Mouse (Mus musculus): ENCODE data around the gene Alg2. TPM values are rescaled to one million over a fixed set of nuclear protein-coding genes. Genes with fewer than 3 reads are reported as not detected.

Alg2 gene
- polyA plus RNA-seq, 1 experiment from 2014 or later = 29.3 TPM

- DNase-seq (ENCODE audit: low spot score) = no peak
Observed at GRCm38 (mm10) chr4:47467196-47467595, 6.9 kb downstream of the Alg2 start.

DNA sequence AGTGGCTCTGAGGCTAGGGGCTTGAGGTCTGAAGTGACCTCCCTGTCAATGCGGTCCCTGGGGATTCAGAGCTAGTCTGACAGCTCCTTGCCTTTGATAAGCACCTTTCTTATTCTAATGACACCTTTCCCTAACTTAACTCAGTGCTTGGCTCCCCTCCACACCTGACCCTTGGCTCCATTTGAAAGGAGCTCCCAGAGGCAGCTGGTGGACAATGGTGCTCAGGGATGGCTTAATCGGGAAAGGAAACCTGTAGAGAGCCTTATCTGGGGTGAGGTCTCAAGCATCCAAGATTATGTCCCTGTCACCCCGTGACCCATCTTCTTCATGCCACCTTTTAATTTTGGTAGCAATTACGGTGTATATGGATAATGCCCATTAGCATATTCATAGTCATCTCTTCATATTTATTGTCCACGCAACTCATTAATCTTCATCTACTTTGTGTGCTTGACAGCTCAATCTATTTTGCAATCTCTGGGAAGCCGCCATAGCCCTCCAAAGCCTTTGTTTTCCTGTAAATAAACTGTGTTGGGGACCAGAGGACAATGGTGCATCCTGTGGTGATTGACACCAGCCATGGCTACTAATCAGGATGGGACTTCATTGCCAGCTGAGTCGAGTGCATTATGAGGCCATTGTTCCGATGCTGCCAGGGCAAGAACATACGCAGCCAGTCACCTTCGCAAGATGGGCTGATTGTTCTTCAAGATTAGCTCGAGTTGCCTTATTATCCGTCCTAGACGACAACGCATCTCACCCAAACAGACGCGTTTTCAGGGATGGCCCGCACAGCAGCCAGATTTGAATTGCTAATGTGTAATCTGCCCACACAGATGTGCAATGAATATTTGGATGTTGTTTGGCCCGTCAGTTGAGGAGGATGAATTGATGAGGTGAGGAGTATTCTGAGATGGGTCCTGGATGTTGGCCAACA is 24.3 kb downstream of the Alg2 start:
- DNase-seq (ENCODE audit: low spot score) = no peak

GRCm38 (mm10) chr4:47449116-47449515 is 25.0 kb downstream of the Alg2 start:
- DNase-seq (ENCODE audit: low spot score) = peak; percentile 33

- DNase-seq (ENCODE audit: low spot score) = no peak
Observed at GRCm38 (mm10) chr4:47448526-47448925, 25.6 kb downstream of the Alg2 start.

- no peak for DNase-seq (ENCODE audit: low spot score)
Observed at GRCm38 (mm10) chr4:47440951-47441350, 33.2 kb downstream of the Alg2 start.

GRCm38 (mm10) chr4:47438956-47439355 is 35.2 kb downstream of the Alg2 start:
- no peak for DNase-seq (ENCODE audit: low spot score)

- peak; percentile 86 for DNase-seq (ENCODE audit: low spot score)
Observed at GRCm38 (mm10) chr4:47437365-47438340, 36.5 kb downstream of the Alg2 start.

- DNase-seq (ENCODE audit: low spot score) = no peak
Observed at GRCm38 (mm10) chr4:47435566-47436360, 38.4 kb downstream of the Alg2 start.

GRCm38 (mm10) chr4:47435131-47435530 is 39.0 kb downstream of the Alg2 start:
- no peak for DNase-seq (ENCODE audit: low spot score)

GRCm38 (mm10) chr4:47432766-47433165 is 41.4 kb downstream of the Alg2 start:
- DNase-seq (ENCODE audit: low spot score) = no peak

DNA sequence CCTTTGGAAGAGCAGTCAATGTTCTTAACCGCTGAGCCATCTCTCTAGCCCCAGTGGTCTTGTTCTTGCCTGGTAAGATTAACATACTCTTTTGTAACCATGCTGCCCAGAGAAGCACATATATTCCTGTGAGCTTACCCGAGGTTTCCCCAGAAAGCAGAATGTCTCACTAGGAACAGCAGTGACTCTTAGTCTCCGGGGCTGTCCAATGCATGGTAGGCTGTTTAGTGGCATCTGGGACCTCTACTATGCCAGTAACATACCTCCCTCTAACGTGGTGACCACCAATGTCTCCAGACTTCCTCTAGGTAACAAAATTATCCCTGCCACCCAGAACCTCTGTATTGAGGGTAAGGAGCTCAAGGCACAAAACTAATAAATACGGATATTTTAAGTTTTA is 43.1 kb downstream of the Alg2 start:
- no peak for DNase-seq (ENCODE audit: low spot score)

DNA sequence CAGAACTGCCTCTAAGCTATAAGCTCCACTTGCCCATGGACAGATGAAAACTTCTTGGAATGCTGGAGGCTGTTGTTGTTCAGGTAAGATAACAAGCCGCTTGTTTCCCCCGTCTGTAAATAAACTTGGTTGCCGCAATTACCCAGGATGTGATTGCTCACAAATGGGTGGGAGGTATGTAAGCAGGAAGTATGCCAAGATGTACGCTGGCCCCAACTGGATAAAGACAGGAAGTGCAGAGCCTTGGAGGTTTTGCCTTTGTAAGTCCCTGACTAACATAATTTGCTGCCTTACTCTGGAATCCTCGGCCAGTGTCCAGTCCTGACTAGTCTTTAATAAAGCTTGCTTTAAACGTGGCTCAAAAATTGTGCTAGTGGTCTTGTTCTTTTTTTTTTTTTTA is 43.6 kb downstream of the Alg2 start:
- peak; percentile 29 for DNase-seq (ENCODE audit: low spot score)

- no peak for DNase-seq (ENCODE audit: low spot score)
Observed at GRCm38 (mm10) chr4:47427606-47428005, 46.5 kb downstream of the Alg2 start.

GRCm38 (mm10) chr4:47425247-47425830 is 48.8 kb downstream of the Alg2 start:
- DNase-seq (ENCODE audit: low spot score) = peak; percentile 81

DNA sequence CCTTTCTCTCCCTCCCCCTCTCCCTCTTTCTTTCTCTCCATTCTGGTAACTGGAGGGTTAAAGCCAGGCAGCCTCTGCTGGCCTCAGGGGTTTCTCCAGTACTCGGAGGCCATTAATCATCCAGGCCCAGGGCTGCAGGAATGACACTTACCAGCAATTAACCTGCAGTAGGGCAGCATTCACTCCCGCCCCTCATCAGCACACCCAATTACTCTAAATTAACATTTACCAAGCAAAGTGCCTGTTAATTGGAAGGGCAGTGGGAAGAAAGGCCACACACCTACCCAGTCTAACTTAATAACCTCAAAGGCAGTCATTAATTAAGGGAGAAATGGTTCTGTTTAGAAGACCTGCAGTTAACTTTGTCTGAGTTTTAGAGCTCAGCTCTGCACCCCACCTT is 49.8 kb downstream of the Alg2 start:
- DNase-seq (ENCODE audit: low spot score) = no peak

DNA sequence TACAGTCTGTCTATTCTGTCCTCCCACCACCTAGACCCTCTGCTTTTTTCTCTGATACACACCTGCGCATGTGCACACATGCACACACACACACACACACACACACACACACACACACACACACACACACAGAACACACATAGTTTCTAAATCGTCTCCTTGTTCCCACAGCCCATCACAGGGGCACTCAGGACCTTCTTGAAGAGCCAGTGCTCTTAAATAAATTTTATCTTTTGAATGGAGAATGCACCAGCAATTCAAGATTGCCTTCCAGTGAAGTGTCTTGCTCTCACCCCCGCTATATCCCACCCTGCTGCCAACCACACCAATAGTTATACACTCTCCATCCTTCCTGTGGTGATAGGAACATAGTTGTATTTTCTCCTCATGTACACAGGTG is 51.2 kb downstream of the Alg2 start:
- DNase-seq (ENCODE audit: low spot score) = no peak

DNA sequence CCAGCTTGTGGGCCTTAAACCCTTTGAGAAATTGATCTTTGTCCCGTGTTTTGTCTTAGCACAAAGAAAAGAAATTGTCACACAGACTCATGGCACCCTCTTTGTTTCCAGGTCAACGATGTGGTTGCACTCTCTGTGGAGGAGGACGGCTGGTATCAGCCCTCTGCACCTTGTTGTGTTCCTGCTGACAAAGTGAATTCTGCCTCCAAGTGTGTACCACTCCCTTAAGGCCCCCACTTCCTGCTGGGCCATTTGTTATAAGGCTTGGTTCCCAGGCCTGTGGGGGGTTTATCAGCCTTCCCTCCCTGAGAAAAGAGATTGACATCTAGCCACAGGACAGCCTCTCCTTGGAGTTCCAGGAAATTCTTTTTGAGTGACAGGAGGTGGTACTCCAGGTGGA is 51.9 kb downstream of the Alg2 start:
- DNase-seq (ENCODE audit: low spot score) = no peak

GRCm38 (mm10) chr4:47420191-47420590 is 53.9 kb downstream of the Alg2 start:
- no peak for DNase-seq (ENCODE audit: low spot score)

DNA sequence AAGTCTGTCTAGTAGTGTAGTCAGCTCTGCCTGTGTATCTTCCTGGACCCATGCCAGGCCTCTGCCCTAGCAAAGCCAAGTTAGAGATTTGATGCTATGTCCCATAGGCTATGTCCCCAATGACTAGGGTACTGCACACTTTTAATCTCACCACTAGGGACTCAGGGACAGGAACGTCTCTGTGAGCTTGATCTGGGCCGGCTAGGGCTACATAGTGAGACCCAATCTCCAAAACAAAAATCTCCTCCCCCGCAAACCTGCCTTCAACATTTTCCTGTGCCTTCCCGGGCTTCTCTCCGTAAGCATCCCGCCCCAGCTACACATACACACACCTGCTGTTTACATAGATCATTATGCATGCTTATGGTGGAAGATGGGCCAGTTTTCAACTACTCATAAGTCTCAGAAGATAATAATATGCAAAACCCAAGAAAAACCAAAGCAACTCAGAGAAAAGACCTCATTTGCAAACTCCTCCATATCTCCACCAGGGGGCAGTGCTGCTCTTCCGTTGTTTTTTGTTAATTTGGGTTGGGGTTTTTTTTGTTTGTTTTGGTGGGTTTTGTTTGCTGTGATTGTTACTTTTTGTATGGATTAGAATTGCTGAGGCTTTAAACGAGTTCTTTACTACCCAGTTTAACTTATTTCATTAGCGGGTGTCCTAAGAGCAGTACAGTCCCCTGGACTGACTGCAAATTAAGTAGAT is 54.7 kb downstream of the Alg2 start:
- DNase-seq (ENCODE audit: low spot score) = peak; percentile 54

DNA sequence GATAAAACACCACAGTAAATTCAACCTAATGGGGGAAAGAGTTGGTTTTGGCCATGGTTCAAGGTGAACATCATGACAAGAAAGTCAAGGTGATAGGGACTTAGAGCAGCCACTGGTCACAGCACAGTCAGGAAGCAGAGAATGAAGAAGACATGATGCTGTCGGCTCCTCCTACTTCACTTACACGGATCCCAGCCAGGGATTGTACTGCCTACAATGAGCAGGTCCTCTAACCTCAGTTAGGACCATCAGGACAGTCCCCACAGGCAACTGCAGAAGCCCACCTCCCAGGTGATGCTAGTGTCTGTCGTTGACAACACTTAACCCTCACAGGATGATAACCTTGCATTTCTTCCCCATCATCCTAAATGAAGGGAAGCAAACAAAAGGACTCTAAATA is 56.3 kb downstream of the Alg2 start:
- DNase-seq (ENCODE audit: low spot score) = no peak
